Mouse (Mus musculus) C2C12 (cell line): Measurements from ENCODE around the gene Zfp661. TPM values are rescaled to one million over a fixed set of nuclear protein-coding genes. Genes with fewer than 3 reads are reported as not detected.

Source experiments
- H3K27me3 ChIP-seq: one replicate; pipeline ENCODE4 v1.6.1; 2011; ENCODE audit not compliant: control insufficient read depth, insufficient read depth, insufficient read length
- H3K36me3 ChIP-seq: one replicate; pipeline ENCODE4 v1.6.1; 2011; ENCODE audit not compliant: control insufficient read depth, insufficient read depth
- H3K4me3 ChIP-seq: one replicate; pipeline ENCODE4 v1.5.1; 2011; ENCODE audit warnings: mild to moderate bottlenecking, control low read depth; ENCODE audit not compliant: poor library complexity, insufficient read depth, severe bottlenecking
- H3K79me2 ChIP-seq: one replicate; pipeline ENCODE4 v1.6.1; 2011; ENCODE audit not compliant: control insufficient read depth, insufficient read depth
- H3K79me3 ChIP-seq: one replicate; pipeline ENCODE4 v1.6.1; 2011; ENCODE audit warnings: low read depth, control low read depth
- H3ac ChIP-seq: one replicate; pipeline ENCODE3; 2011; ENCODE audit warnings: low read depth; ENCODE audit not compliant: control insufficient read depth, insufficient read length
- CEBPB ChIP-seq: IDR thresholded peaks from one replicate; pipeline ENCODE4 v1.6.1; 2011; ENCODE audit warnings: low read depth, mild to moderate bottlenecking, control low read depth, moderate library complexity
- CTCF ChIP-seq: IDR thresholded peaks from one replicate; pipeline ENCODE4 v1.5.1; 2011; ENCODE audit not compliant: control insufficient read depth, insufficient read depth, insufficient read length
- FOSL1 ChIP-seq: IDR thresholded peaks from one replicate; pipeline ENCODE4 v1.8.0; 2011; ENCODE audit warnings: mild to moderate bottlenecking, low read length; ENCODE audit not compliant: poor library complexity, insufficient read depth, severe bottlenecking
- MAX ChIP-seq: IDR thresholded peaks from one replicate; pipeline ENCODE4 v1.6.1; 2011; ENCODE audit warnings: mild to moderate bottlenecking, control low read depth
- MYOD1 ChIP-seq: IDR thresholded peaks from one replicate; pipeline ENCODE4 v1.6.1; 2011; ENCODE audit warnings: low read depth; ENCODE audit not compliant: control insufficient read depth, insufficient read length
- MYOG ChIP-seq: IDR thresholded peaks from one replicate; pipeline ENCODE4 v1.6.1; 2011; ENCODE audit not compliant: control insufficient read depth, insufficient read length; ENCODE audit errors: extremely low read depth
- USF1 ChIP-seq: IDR thresholded peaks from one replicate; pipeline ENCODE4 v1.6.1; 2011; ENCODE audit warnings: low read depth, mild to moderate bottlenecking, control low read depth, moderate library complexity
- polyA plus RNA-seq: library from polyadenylated mRNA; unstranded; fragments of >200 nt; fragmentation: generic; extraction: Trizol; gene quantifications from one replicate; pipeline ENCODE4 v1.2.1, GENCODE M21; 2012; ENCODE audit warnings: missing spikeins

The Zfp661 gene
- polyA plus RNA-seq, 1 experiment, result 0.89 TPM

- no peak overlapping the region for H3K4me3 ChIP-seq
- TF ChIP-seq MAX (no peak), CEBPB (no peak), MYOD1 (no peak), FOSL1 (no peak), MYOG (no peak), USF1 (no peak), CTCF (no peak)
- peaks cover 28% of the 10 kb centered on the region for H3K79me3 ChIP-seq
- no peaks in the 10 kb centered on the region for H3K27me3 ChIP-seq
- peaks cover 11% of the 10 kb centered on the region for H3K36me3 ChIP-seq
- peaks cover 46% of the 10 kb centered on the region for H3K79me2 ChIP-seq
- H3ac ChIP-seq, result no peak overlapping the region
Measured at GRCm38 (mm10) chr2:127588897-127589296, 2.0 kb upstream of the Zfp661 start.

- TF ChIP-seq MYOG (no peak), MAX (no peak), FOSL1 (no peak), MYOD1 (no peak), CEBPB (no peak), USF1 (no peak), CTCF (no peak)
- peak overlapping the region; percentile 98 for H3K4me3 ChIP-seq
- peaks cover 47% of the 10 kb centered on the region for H3K79me2 ChIP-seq
- no peaks in the 10 kb centered on the region for H3K36me3 ChIP-seq
- peak overlapping the region; percentile 98 for H3ac ChIP-seq
- H3K27me3 ChIP-seq, result no peaks in the 10 kb centered on the region
- peaks cover 28% of the 10 kb centered on the region for H3K79me3 ChIP-seq
Measured at GRCm38 (mm10) chr2:127587514-127587844, 585 bp upstream of the Zfp661 start.

GRCm38 (mm10) chr2:127584436-127584858 lies 2.4 kb downstream of the Zfp661 start:
- Histone ChIP-seq H3K4me3 (peak overlapping the region; percentile 47), H3K36me3 (no peaks in the 10 kb centered on the region), H3ac (peak overlapping the region; percentile 96), H3K79me3 (peaks cover 18% of the 10 kb centered on the region), H3K27me3 (no peaks in the 10 kb centered on the region), H3K79me2 (peaks cover 28% of the 10 kb centered on the region)
- TF ChIP-seq FOSL1 (no peak), CEBPB (no peak), MYOD1 (no peak), USF1 (no peak), MYOG (no peak), MAX (peak; percentile 79), CTCF (no peak)

GRCm38 (mm10) chr2:127573322-127573721 lies 13.6 kb downstream of the Zfp661 start:
- peaks cover 5% of the 10 kb centered on the region for H3K27me3 ChIP-seq
- H3K79me3 ChIP-seq, result no peaks in the 10 kb centered on the region
- H3ac ChIP-seq, result no peak overlapping the region
- peaks cover 13% of the 10 kb centered on the region for H3K36me3 ChIP-seq
- no peaks in the 10 kb centered on the region for H3K79me2 ChIP-seq
- TF ChIP-seq FOSL1 (no peak), MYOG (no peak), CEBPB (no peak), CTCF (no peak), MYOD1 (no peak), USF1 (no peak), MAX (no peak)
- no peak overlapping the region for H3K4me3 ChIP-seq

- H3K4me3 ChIP-seq, result no peak overlapping the region
Measured at GRCm38 (mm10) chr2:127559070-127559966, 27.6 kb downstream of the Zfp661 start.

GRCm38 (mm10) chr2:127551078-127551477 lies 35.8 kb downstream of the Zfp661 start:
- no peaks in the 10 kb centered on the region for H3K36me3 ChIP-seq
- no peak overlapping the region for H3ac ChIP-seq
- H3K4me3 ChIP-seq, result no peak overlapping the region
- TF ChIP-seq CEBPB (no peak), FOSL1 (no peak), CTCF (no peak), MYOD1 (no peak), USF1 (no peak), MYOG (no peak), MAX (no peak)
- no peaks in the 10 kb centered on the region for H3K79me3 ChIP-seq
- peaks cover 17% of the 10 kb centered on the region for H3K27me3 ChIP-seq
- H3K79me2 ChIP-seq, result no peaks in the 10 kb centered on the region

More at GRCm38 (mm10) chr2:127559070-127559966, 27.6 kb downstream of the Zfp661 start:
- TF ChIP-seq USF1, result no peak
- peak; percentile 75 for TF ChIP-seq CTCF
- H3K27me3 ChIP-seq, result peaks cover 13% of the 10 kb centered on the region
- H3K79me2 ChIP-seq, result no peaks in the 10 kb centered on the region
- H3K36me3 ChIP-seq, result no peaks in the 10 kb centered on the region
- no peak overlapping the region for H3ac ChIP-seq
- H3K79me3 ChIP-seq, result no peaks in the 10 kb centered on the region
